Mouse (Mus musculus) brain, embryonic 14.5 days (tissue): ENCODE measurements around the gene Eppin.

Experiments used
- CTCF ChIP-seq: fragments of 200-500 bp; IDR thresholded peaks from 2 replicates; pipeline ENCODE4 v1.5.1; 2012; ENCODE audit warnings: inconsistent platforms, mild to moderate bottlenecking, moderate library complexity, borderline replicate concordance; ENCODE audit not compliant: insufficient read depth, insufficient read length; ENCODE audit errors: extremely low read depth
- POLR2A ChIP-seq: fragments of 200-500 bp; IDR thresholded peaks from 2 replicates; pipeline ENCODE4 v1.6.1; 2012; ENCODE audit warnings: mild to moderate bottlenecking, inconsistent platforms, borderline replicate concordance; ENCODE audit not compliant: poor library complexity, insufficient read depth, insufficient read length, severe bottlenecking; ENCODE audit errors: extremely low read depth

- no peak for TF ChIP-seq CTCF
- no peak for TF ChIP-seq POLR2A
Observed at GRCm38 (mm10) chr2:164542132-164542531, 51.3 kb downstream of the Eppin start.
